Mouse (Mus musculus) bone marrow macrophage, adult 2 months (primary cell): ENCODE results near the gene Swap70.

Experiments used
- CTCF ChIP-seq: IDR thresholded peaks from 2 replicates; pipeline ENCODE4 v1.5.1; 2012; ENCODE audit warnings: low read depth, mild to moderate bottlenecking, low read length, moderate library complexity
- POLR2A ChIP-seq: IDR thresholded peaks from 2 replicates; pipeline ENCODE4 v1.6.1; 2012; ENCODE audit warnings: mild to moderate bottlenecking, low read depth, low read length, borderline replicate concordance

DNA sequence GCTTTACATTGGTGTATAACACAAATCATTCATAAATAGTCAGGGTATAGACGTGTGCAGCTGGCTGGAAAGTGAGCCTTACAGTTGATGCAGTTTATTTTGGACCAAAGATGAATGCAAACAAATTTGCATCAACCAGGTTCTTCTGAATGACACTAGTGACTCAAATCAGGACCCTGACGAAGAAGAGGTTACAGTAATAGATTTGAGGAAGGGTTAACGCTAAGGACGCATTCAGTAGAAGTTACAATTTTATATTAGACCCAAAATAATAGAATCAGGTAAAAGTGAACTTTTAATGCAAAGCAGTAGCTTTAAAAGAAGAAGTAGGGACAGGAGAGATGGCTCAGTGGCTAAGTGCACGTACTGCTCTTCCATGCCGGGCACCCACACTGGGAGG is 19.6 kb upstream of the Swap70 start:
- no peak for TF ChIP-seq CTCF
- no peak for TF ChIP-seq POLR2A
